Mouse (Mus musculus) 3T3-L1 (cell line): Measurements from ENCODE around the gene Disc1.
A peak's percentile ranks its signal among the peaks of the same experiment; 100 is the strongest.

Experiments used
- DNase-seq: peaks from one replicate; pipeline ENCODE4 v3.0.0-alpha.2; 2015; ENCODE audit warnings: low read depth, low spot score

Disc1 gene

DNA sequence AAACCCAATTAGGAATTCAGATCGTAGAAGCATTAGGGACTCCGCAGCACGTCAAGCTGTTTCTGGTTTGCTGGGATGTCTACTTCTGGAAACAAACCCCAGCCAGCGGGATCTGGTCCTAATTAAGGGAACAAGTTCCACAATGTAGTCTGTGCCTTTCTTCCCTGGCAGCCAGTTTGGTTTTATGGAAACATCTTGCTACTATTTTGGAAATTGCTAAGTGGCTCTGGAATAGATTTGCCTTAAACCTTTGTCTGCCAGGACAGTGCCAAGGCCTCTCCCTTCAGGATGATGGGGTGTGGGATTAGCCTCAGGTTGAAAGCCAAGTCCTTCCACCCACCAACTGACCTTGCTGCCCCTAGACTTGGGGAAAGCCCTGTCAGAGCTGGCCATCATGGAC lies 164.7 kb downstream of the Disc1 start:
- DNase-seq, result peak; percentile 20

DNA sequence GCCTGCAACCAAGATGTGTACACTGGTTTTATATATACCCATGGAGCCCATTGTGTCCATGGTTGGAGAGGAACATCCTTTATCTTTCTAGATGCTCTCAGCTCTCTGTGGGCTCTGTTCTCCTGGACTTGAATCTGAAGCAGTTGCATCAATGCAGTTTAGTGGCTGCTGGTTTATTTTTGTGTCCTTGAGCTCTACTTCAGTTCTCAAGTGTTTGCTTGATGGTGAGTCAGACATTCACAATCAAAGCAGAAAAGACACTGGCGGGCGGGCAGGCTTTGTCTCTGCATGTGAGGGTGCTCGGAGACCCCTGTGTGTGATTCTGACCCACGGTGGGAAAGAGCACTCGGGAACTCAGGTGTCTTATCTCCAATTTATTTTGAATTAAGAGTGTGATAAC lies 166.6 kb downstream of the Disc1 start:
- DNase-seq, result no peak

DNA sequence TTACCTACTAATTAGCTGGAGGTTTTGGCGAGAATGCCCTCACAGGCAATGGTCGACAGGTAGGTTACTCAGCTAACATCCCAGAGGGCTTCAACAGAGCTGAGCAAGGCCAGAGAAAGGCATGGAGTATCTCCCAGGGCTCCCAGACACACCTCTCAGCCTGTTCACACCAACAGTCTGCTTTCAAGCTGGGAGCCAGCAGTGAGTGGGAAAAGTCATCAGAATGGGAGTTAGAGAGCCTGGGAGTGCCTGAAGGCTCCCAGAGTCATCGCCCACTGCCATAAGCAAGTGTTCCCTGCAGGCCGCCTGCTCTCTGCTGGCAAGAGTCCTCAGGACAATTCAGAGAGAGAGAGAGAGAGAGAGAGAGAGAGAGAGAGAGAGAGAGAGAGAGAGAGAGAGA lies 167.1 kb downstream of the Disc1 start:
- DNase-seq, result no peak

DNA sequence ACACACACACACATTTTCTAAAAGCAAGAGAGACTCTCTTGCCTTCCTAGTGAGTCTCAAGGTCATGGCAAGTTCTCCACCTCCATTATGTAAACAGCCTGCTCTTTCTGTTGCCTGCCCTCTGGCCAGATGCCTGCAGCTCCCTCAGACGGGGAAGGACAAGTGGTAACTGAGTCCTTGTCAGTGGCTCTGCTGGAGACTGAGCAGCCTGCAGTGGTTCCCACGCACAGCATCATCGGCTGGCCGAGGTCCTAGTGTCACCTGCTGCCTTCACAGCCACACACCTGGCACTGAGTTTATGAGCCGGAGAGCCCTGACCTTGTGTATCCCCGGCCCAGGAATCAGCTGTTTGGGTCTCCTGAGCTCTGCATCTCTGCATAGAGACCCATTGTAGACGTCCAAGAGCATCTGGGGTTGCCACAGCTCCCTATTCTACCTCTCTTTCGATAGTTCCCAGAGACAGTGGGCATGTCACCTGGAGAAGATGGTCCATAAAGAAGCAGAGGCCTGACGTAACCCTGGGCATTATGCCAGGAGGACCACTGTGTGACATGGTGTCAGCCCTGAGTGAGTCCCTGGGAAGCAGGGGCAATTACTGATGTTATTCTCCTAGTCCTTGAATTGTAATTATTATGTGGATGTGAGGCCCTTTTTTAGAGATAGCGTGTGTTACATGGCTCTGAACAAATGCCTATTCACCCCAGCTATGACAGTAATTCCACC lies 169.2 kb downstream of the Disc1 start:
- peak; percentile 27 for DNase-seq

DNA sequence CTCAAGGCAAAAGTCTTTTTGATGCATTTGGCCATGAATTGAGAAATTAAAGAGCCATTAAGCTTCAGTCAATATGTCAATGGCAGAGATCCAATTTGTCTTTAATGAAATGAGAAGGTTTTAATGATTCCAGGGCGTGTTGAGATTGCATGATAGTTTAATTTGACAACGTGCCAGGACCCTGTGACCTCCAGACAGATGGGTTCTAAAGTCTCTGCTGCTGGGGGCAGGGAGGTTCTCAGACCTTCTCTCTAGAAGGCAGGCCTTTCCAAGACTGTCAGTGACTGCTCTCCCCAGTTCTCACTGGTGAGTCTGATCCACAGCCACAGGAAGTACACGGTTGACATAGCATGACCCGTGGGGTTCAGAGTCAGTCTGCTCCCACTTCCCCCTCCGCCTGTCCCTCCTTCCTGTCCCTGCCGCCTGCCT lies 170.3 kb downstream of the Disc1 start:
- DNase-seq, result no peak

DNA sequence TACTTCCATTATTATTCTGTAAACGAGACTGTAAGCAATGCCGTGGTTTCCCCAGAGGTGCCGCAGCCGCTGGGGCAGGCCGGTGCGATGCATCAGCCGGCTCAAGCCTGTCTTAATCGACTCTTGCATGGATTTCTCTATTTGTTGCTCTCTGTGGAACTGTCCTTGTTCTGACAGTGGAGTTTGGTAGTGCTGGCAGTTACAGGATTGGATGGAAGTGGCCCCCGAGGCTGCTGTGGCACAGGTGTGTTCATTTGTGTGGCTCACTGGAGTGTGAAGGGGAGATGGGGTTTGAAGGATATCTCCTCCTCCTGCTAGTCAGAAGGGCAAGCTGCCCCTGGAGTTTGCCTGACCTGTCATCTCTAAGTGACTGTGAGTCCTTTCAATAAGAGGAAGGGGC lies 171.3 kb downstream of the Disc1 start:
- no peak for DNase-seq

DNA sequence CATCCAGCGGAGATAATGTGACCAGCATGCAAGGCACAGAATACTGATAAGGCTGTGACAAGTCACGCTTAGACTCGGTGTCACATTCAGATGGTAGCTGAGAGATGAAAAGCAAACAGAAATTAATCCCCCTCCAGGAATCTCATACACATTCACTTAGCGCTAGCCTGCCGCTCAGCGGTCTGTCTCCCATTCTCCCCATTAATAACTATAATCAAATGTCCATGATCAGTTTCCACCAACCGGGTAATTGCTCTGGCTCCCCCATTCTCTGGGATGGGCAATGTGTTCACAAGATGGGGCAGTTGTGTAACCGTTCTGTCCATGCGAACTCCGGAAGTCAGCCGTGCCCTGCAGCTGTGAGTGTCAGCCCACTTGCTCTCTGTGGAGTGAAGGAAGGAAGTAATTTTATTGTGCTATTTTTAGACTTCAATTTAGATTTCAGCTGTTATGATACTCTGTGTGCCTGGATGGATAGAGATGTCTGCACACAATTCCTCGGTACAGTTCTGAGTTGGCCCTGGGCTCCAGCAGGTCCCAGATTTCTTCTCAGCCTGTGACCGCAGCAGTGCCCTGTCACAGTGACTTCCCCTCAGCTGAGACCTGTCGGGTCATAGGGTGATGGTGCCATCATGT lies 173.1 kb downstream of the Disc1 start:
- DNase-seq, result no peak

DNA sequence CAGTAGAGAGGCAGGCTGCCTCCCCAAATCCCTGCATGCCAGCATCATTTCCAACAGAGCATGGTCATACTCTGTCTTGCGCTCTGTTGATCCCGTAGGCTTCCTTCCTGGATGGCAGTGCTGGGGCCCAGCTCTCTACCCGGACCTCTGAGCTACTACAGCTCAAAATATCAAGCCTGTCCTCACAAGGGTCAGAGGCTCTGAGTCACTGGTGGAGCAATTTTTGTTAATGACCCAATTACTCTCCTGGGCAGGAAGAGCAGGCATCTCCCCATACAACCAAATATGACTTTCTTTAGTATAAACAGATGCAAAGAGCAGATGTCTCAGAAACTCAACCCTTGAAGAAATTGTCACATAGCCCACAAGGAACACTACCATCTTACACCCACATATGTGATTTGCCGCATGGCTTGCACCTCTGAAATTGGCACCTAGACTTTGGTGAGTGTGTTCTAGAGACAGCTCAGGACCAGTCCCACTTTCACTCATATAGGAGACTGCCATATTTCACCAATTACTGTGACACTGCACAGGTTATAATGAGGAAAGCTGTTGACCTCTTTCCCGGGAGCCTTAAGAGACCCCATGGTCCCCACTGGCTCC lies 176.6 kb downstream of the Disc1 start:
- DNase-seq, result no peak

DNA sequence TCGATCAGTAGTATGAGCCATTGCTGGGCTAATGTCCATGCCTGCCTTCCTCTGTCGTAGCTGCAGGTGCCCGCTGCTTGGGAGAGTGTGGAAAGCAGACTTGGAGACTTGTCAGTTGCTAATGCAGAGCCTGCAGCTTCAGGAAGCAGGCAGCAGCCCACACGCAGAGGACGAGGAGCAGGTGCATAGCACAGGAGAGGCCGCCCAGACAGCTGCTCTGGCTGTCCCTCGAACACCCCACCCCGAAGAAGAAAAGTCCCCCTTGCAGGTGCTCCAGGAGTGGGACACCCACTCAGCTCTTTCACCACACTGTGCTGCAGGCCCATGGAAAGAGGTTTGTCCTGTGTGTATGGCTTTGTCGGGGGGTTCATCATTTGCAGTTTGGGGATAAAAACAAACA lies 178.7 kb downstream of the Disc1 start:
- DNase-seq, result no peak

DNA sequence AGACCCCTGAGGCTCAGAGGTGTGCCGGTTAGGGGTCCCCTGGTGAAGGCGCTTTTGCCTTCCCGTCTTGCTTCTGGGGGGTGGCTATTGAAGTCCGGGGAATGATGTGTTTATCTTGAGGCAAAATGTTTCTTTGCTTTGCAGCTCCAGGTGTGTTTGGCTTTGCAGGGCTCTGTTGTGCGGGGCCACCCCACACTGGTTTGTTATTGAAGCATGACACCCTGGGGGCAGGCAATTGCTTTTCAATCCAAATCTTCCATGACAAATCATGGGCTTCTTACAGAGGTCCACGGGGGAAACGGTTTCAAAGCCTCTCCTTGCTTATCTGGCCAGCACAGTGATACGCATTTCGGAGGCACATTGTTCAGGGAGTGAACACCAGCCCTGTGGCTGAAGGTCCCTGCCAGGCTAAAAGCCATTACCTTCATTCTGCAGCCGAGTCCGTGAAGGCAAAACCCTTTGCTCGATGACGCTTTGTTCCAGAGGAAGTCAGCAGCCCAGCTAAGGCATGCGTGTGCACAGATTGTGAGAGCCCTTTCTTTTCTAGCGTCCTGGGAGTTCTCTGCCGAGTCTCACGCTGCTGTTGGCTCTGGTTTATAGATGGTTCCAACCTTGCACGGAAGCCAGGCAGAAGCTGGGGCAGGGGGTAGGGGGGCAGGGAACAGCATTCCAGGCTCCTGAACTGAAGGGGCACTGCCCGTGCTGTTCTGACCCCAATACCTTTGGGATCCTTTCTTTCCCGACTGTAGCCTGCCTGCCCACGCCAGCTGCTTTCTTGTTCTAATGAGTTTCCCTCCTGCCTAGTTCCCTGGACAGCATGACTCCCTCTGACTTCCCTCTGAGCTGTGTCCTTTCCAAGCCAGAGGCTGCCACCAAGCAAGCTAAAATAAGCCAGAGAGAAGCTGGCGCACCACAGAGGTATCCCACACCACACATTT lies 182.2 kb downstream of the Disc1 start:
- DNase-seq, result no peak

DNA sequence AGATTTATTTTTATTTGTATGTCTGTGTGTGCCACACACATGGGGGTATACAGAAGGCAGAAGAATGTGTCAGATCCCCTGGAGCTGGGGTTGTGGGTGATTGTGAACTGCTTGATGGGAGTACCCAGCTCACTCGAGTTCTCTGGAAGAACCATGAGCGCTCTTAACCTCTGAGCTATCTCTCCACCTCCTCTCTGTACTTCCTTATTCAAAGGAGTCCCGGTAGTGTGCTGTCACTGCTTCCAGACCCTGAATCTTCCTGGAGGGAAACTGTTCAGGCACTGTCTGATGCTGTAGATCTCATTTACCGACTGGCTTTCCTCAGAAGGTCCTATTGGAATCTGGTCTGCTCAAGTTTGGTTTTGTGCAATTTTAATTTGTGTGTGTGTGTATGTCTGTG lies 186.8 kb downstream of the Disc1 start:
- DNase-seq, result no peak

DNA sequence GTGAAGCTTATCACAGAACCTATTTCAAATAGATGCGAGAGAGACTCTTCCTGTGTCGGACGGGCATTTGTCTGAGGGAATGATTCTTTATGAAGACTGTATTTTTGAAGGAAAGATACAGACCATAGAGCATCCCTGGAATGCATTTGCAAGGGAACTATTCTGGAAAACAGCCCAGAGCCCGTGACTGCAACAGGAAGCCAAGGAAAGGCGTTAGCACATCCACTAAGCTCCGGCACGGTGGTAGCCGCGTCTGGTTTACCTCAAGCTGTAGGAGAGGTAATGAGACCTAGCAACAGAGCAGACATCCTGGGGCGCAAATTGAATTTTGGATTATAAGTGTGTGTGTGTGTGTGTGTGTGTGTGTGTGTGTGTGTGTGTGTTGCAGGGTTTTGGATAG lies 188.4 kb downstream of the Disc1 start:
- peak; percentile 63 for DNase-seq

DNA sequence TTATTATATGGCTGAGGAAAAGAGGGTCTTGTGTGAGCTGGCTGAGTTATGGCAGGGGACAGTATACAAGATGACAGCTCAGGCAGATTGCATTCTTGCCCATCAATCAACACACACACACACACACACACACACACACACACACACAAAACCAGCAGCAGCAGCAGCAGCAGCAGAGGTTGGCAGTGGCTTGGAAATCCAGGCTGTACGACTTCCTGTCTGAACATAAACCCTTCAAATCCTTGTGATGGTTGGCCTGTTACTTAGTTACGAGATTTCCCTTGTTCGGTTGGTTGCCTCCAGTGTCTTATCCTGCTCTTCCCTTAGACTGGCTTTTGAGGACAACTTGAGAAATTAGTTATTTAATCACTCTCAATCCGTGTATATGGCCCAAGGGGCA lies 188.9 kb downstream of the Disc1 start:
- DNase-seq, result no peak

DNA sequence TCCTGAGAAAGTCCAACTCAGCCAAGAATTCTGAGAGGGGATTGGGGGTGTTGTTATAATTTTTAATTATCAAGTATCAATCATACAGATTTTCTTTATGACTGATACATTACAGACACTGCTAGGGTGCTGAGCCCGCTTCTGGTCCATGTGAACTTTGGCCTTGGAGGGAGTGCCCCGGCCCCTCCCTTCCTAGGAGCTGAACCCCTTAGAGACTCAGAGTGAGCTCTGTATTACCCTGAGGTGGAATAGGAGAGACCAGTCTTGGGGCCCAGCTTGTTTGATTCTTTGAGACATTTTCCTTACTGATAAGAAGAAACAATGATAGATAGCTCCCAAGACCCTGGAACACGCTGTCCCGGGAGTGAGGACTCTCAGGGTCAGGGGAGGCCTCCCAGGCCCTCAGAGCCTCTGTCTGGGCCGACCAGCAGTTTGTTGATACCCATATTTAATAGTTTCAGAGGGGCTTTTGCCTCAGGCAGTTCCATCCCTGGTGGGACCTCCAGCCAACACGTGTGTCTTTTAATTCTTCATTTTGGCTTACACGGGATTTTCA lies 192.8 kb downstream of the Disc1 start:
- no peak for DNase-seq

DNA sequence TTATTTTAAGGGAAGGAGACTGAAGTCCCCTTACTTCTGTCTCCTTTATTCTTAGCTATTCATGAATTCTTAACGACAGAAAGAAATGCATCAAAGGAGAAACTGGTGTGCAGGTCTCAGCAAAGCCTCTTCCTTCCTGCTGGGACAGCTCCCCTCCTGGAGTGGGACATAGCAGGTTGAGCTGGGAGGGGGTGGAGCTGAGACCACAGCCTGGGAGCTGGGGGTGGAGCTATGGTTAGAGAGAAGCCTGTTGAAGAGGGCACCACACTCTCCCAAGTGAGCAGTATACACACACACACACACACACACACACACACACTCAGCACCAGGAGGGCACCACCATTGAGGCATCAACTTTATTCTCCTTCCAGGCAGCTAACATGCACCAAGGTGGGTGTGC lies 193.4 kb downstream of the Disc1 start:
- DNase-seq, result no peak

DNA sequence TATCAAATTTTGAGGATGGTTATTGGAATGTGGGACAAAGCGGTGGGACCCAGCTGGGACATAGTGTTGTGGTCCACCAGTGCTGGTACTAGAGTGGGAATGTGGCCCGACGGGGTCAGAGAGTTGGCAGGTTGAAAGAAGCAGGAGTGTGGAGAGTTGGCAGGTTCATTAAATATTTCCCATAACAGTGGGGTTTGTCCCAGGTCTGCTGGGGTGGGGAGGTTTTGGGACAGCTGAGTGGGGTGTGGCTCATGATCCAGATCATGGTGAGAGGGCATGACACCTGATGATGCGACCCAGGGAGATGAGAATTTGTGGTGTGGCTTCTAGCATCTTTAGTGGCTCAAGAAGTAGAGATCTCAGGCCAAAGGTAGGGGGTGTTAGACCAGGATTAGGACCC lies 199.0 kb downstream of the Disc1 start:
- no peak for DNase-seq

DNA sequence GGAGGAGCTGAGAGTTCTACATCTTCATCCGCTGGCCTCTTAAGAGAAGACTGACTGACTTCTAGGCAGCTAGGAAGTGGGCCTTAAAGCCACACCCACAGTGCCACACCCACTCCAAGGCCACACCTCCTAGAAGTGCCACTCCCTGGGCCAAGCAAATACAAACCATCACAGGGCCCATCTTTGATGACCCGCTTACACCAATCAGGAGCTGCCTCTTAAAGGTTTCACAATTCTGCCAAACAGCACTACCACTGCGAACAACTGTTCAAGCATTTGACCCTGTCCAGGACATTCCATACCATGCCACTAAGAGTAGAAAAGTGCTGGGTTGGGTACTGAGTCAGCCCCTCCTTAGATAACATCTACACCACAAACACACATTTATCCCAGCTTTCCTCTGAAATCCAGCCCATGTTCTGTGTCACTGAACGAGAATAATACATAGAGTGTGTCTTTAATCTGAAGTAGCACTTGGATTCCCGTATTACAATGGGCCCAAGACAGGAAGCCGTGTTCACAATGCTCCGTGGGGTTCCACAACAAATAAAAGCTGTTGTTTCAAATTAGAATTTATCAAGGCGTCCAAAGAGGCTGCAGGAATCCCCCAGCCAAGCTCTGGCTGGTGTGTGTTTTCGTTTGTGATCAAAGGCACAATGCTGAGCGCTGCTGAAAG lies 199.6 kb downstream of the Disc1 start:
- peak; percentile 82 for DNase-seq

DNA sequence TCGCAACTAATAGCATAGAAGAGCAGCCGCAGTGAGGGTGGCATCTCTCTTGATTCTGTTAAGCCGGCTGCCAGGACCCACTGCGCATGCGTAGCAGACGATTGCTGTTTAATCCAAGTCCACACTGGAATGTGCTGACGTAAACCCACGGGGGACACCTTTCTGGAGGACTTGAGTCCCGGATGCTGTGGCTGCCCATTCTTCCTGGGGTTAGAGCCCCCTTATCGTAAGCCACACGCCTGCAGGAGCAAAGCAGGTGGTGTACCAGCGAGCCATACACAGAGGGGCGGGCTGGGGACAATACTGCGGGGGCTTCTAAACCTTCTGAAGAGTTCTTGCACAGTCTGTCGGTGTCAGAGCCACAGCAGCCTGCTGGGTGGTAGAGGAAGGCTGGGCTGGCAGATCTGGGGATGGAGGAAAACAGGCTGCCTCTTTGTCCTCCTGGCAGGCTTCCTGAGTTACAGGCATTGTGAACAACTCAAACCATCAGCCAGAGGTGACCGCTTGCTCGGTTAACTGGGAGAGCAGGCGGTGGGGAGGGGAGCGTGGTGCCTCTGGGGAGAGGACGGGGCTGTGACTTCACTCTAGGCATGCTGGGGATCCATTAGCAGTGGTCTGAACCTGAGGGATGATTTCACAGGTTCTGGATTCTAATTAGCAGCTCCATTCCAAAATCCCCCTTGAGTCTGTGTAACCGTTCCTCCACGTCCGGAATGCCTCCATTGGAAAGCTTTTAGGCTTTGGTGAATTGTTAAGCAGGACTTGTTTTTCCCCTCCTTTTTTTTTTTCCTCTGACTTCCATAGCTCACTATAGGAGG lies 200.4 kb downstream of the Disc1 start:
- DNase-seq, result peak; percentile 88

DNA sequence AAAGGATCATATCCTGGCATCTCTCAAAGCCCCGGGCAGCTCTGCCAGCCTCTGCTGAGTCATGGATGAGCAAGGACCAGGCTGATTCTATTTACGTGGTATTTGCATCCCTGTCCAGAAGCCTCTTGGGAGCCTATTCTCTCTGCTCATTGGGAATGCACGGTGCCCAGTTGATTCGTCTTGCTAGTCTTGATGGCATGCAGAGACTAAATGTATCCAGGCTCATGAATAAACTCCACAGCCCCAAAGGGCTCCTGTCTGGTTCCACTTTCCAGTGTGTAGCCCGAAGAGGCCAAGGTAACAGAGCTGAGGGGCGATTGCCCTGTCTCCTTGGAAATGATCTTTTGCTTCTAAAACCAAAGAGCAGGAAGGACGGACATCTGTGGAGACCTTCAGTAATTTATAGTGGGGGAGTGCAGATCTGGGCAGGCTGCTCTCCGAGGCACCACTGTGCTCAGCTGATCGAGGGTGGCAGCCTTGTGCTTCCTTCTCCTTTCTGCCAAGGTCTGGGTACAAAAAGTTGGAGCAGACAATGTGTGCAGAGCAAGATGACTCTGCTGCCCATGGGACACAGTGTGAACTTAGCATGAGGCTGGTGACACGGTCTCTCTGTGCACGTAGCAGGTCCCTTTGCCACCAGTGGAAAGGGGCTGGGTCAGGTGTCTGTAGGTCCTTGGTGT lies 201.2 kb downstream of the Disc1 start:
- peak; percentile 91 for DNase-seq

DNA sequence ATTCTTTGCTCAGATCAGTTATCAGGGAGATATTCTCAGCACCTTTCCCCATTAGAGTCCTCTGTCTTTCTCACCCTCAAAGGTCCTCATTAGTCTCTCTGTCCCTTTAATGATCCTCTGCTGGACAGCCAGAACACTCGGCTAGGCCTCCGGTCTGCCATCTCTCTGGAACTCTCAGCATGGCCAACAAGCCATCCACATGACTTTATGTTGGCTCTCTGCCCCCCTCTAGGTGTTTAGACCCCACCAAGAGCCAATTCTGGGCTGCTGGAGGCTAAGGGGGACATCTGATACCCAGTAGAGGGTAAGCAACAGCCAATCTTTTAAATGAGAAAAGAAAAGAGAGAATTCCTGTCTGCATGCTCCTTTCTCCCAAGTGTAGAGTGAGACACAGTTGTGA lies 203.7 kb downstream of the Disc1 start:
- no peak for DNase-seq
